Mouse (Mus musculus) brain, embryonic 14.5 days (tissue): ENCODE results near the gene Kat7.

ENCODE experiments used
- CTCF ChIP-seq: fragments of 200-500 bp; IDR thresholded peaks from 2 replicates; pipeline ENCODE4 v1.5.1; 2012; ENCODE audit warnings: inconsistent platforms, mild to moderate bottlenecking, moderate library complexity, borderline replicate concordance; ENCODE audit not compliant: insufficient read depth, insufficient read length; ENCODE audit errors: extremely low read depth
- POLR2A ChIP-seq: fragments of 200-500 bp; IDR thresholded peaks from 2 replicates; pipeline ENCODE4 v1.6.1; 2012; ENCODE audit warnings: mild to moderate bottlenecking, inconsistent platforms, borderline replicate concordance; ENCODE audit not compliant: poor library complexity, insufficient read depth, insufficient read length, severe bottlenecking; ENCODE audit errors: extremely low read depth

DNA sequence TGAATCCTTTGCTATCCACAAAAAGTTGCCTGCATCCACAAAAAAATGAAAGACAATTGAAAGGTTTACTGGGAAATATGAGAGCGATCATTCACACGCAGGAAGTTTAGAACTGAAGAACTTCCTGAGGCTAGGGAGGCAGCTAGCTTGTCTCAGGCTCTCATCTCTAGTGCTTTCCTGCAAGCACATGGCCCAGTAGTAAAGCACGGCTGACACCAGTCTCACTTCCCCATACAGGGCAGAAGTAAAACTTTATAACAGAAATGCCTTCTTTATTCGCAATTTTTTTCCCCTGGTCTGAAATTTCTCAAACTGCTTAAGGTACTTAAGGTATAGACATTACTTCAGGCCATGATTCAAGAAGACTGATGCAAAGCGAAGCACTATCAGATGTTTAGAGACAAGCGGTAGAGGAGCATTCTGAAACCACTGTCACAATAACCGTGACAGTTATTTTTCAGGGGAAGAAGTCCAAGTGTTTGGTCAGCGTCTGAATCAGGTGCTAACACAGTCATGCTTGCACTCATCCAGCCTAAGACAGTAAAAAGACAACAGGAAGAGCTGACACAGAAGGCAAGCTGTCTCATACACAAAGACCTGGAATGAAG is 16.9 kb downstream of the Kat7 start:
- no peak for TF ChIP-seq CTCF
- TF ChIP-seq POLR2A = no peak
